Mouse (Mus musculus) hindbrain, embryonic 15.5 days (tissue): ENCODE results near the gene Clpb. TPM values are rescaled to one million over a fixed set of nuclear protein-coding genes. Genes with fewer than 3 reads are reported as not detected.
A peak's percentile ranks its signal among the peaks of the same experiment; 100 is the strongest.
"Not testable (repeated sequence)": the region's sequence is repeated elsewhere in the genome, so short reads cannot be mapped to it uniquely, and the experiment has no call there.

Experiments used
- ATAC-seq: fragments of 200-750 bp; cut with Nextera tagmentation; 2 replicates; pipeline ENCODE4 v1.8.0; 2017; ENCODE audit warnings: low read depth, moderate number of reproducible peaks, moderate TSS enrichment; ENCODE audit not compliant: low FRiP score
- H3K27ac ChIP-seq: fragments of 300-500 bp; sonication (generic); replicated peaks from 2 replicates; pipeline ENCODE4 v1.5.1; 2015; ENCODE audit warnings: mild to moderate bottlenecking, inconsistent platforms
- H3K27me3 ChIP-seq: fragments of 300-500 bp; sonication (generic); 2 replicates; pipeline ENCODE4 v1.6.1; 2015; ENCODE audit warnings: control low read depth, inconsistent platforms
- H3K36me3 ChIP-seq: fragments of 300-500 bp; sonication (generic); 2 replicates; pipeline ENCODE4 v1.6.1; 2015; ENCODE audit warnings: control low read depth, inconsistent platforms
- H3K4me1 ChIP-seq: fragments of 300-500 bp; sonication (generic); replicated peaks from 2 replicates; pipeline ENCODE4 v1.6.1; 2015; ENCODE audit warnings: control low read depth, inconsistent platforms
- H3K4me2 ChIP-seq: fragments of 300-500 bp; sonication (generic); 2 replicates; pipeline ENCODE4 v1.6.1; 2015; ENCODE audit warnings: moderate library complexity, mild to moderate bottlenecking, inconsistent platforms
- H3K4me3 ChIP-seq: fragments of 300-500 bp; sonication (generic); 2 replicates; pipeline ENCODE4 v1.5.1; 2015; ENCODE audit warnings: mild to moderate bottlenecking, inconsistent platforms
- H3K9ac ChIP-seq: fragments of 300-500 bp; sonication (generic); 2 replicates; pipeline ENCODE4 v1.6.1; 2015; ENCODE audit warnings: inconsistent platforms
- H3K9me3 ChIP-seq: fragments of 300-500 bp; sonication (generic); 2 replicates; pipeline ENCODE4 v1.6.1; 2016; ENCODE audit warnings: control low read depth, inconsistent platforms
- WGBS: fragments of 180-500 bp; shearing (Covaris S2); methylation state at CpG from one replicate; pipeline ENCODE4 v1.1.7; 2015; 5-methylcytosine and 5-hydroxymethylcytosine counted together
- polyA plus RNA-seq: library from polyadenylated mRNA; unstranded; fragments of >200 nt; fragmentation: Nextera tagmentation; extraction: Ambion mirVana; gene quantifications from 2 replicates; pipeline ENCODE4 v1.2.1, GENCODE M21; 2015

The Clpb gene
- polyA plus RNA-seq = 37.5 and 43.5 TPM in 2 replicates

GRCm38 (mm10) chr7:101663514-101664159 is at the start of gene Clpb:
Gene Clpb, plus strand, starts transcription at chr7:101663633.
- H3K4me3 ChIP-seq = peak within 1 kb of the TSS; percentile 70
- H3K9ac ChIP-seq = peak within 1 kb of the TSS; percentile 46
- no peaks in the 10 kb centered on the region for H3K27me3 ChIP-seq
- 2% methylated on average over 49 of the region's 49 CpGs for WGBS
- peaks cover 37% of the 10 kb centered on the region for H3K4me1 ChIP-seq
- ATAC-seq = peak; percentile 98
- H3K36me3 ChIP-seq = no peaks in the 10 kb centered on the region
- H3K4me2 ChIP-seq = peak within 1 kb of the TSS; percentile 68
- peak within 1 kb of the TSS; percentile 78 for H3K27ac ChIP-seq
- H3K9me3 ChIP-seq = no peaks in the 10 kb centered on the region

GRCm38 (mm10) chr7:101615406-101615805 is 48.0 kb upstream of the Clpb start:
- H3K36me3 ChIP-seq = no peaks in the 10 kb centered on the region
- H3K27me3 ChIP-seq = no peaks in the 10 kb centered on the region
- no peak overlapping the region for H3K9ac ChIP-seq
- ATAC-seq = no peak
- no peaks in the 10 kb centered on the region for H3K9me3 ChIP-seq
- no peak overlapping the region for H3K4me2 ChIP-seq
- WGBS = 76% methylated on average over 7 of the region's 7 CpGs
- H3K4me1 ChIP-seq = no peaks in the 10 kb centered on the region
- no peak overlapping the region for H3K4me3 ChIP-seq
- no peak overlapping the region for H3K27ac ChIP-seq

- Histone ChIP-seq H3K4me1 (no peaks in the 10 kb centered on the region), H3K27me3 (no peaks in the 10 kb centered on the region), H3K9ac (no peak overlapping the region), H3K27ac (no peak overlapping the region), H3K9me3 (no peaks in the 10 kb centered on the region), H3K36me3 (no peaks in the 10 kb centered on the region), H3K4me3 (no peak overlapping the region), H3K4me2 (no peak overlapping the region)
- 84% methylated on average over 6 of the region's 6 CpGs for WGBS
- ATAC-seq = no peak
These were observed 47.1 kb upstream of the Clpb start for GRCm38 (mm10) chr7:101616136-101616835.

GRCm38 (mm10) chr7:101617438-101618165 is 45.8 kb upstream of the Clpb start:
- H3K27ac ChIP-seq = no peak overlapping the region
- H3K4me3 ChIP-seq = no peak overlapping the region
- ATAC-seq = no peak
- H3K36me3 ChIP-seq = no peaks in the 10 kb centered on the region
- 65% methylated on average over 10 of the region's 10 CpGs for WGBS
- no peak overlapping the region for H3K4me2 ChIP-seq
- H3K9me3 ChIP-seq = no peaks in the 10 kb centered on the region
- H3K4me1 ChIP-seq = no peaks in the 10 kb centered on the region
- H3K9ac ChIP-seq = no peak overlapping the region
- no peaks in the 10 kb centered on the region for H3K27me3 ChIP-seq

- Histone ChIP-seq H3K27ac (no peak overlapping the region), H3K9ac (no peak overlapping the region), H3K4me1 (peaks cover 3% of the 10 kb centered on the region; the same call in 1 of the 2 replicates), H3K36me3 (no peaks in the 10 kb centered on the region), H3K4me2 (no peak overlapping the region), H3K9me3 (no peaks in the 10 kb centered on the region), H3K4me3 (no peak overlapping the region), H3K27me3 (no peaks in the 10 kb centered on the region)
- WGBS = 87% methylated on average over 7 of the region's 7 CpGs
- no peak for ATAC-seq
These were observed 45.2 kb upstream of the Clpb start for GRCm38 (mm10) chr7:101618273-101618672.

GRCm38 (mm10) chr7:101620373-101620772 is 43.1 kb upstream of the Clpb start:
- H3K27ac ChIP-seq = no peak overlapping the region
- H3K27me3 ChIP-seq = no peaks in the 10 kb centered on the region
- no peak overlapping the region for H3K9ac ChIP-seq
- no peaks in the 10 kb centered on the region for H3K36me3 ChIP-seq
- 27% methylated on average over 4 of the region's 4 CpGs for WGBS
- no peaks in the 10 kb centered on the region for H3K9me3 ChIP-seq
- no peak overlapping the region for H3K4me3 ChIP-seq
- H3K4me2 ChIP-seq = no peak overlapping the region
- ATAC-seq = no peak
- peaks cover 19% of the 10 kb centered on the region for H3K4me1 ChIP-seq

GRCm38 (mm10) chr7:101621861-101622260 is 41.6 kb upstream of the Clpb start:
- WGBS = 95% methylated on average over 4 of the region's 4 CpGs
- not testable (repeated sequence) for H3K9me3 ChIP-seq, ATAC-seq, H3K4me3 ChIP-seq, H3K27ac ChIP-seq, H3K9ac ChIP-seq, H3K4me2 ChIP-seq, H3K27me3 ChIP-seq, H3K36me3 ChIP-seq
- H3K4me1 ChIP-seq = peaks cover 19% of the 10 kb centered on the region

- Histone ChIP-seq H3K4me2 (peak overlapping the region; percentile 21), H3K9ac (no peak overlapping the region), H3K4me3 (no peak overlapping the region), H3K4me1 (peaks cover 19% of the 10 kb centered on the region), H3K36me3 (no peaks in the 10 kb centered on the region), H3K27me3 (no peaks in the 10 kb centered on the region), H3K9me3 (no peaks in the 10 kb centered on the region), H3K27ac (0 out of 2 replicates have a peak overlapping the region, but pooled peaks have one; percentile 42)
- ATAC-seq = no peak
- 66% methylated on average over 6 of the region's 6 CpGs for WGBS
These were observed 39.1 kb upstream of the Clpb start for GRCm38 (mm10) chr7:101624283-101624682.

GRCm38 (mm10) chr7:101627166-101627565 is 36.3 kb upstream of the Clpb start:
- not testable (repeated sequence) for H3K36me3 ChIP-seq, H3K27me3 ChIP-seq, H3K9ac ChIP-seq, H3K4me2 ChIP-seq, H3K27ac ChIP-seq, ATAC-seq, H3K4me3 ChIP-seq, H3K9me3 ChIP-seq
- WGBS = 65% methylated on average over 7 of the region's 7 CpGs
- peaks cover 19% of the 10 kb centered on the region for H3K4me1 ChIP-seq

GRCm38 (mm10) chr7:101628481-101628880 is 35.0 kb upstream of the Clpb start:
- Histone ChIP-seq H3K36me3 (no peaks in the 10 kb centered on the region), H3K9ac (no peak overlapping the region), H3K4me2 (no peak overlapping the region), H3K27me3 (no peaks in the 10 kb centered on the region), H3K27ac (no peak overlapping the region), H3K4me1 (peaks cover 13% of the 10 kb centered on the region), H3K4me3 (no peak overlapping the region), H3K9me3 (no peaks in the 10 kb centered on the region)
- ATAC-seq = no peak
- WGBS = 45% methylated on average over 2 of the region's 2 CpGs

GRCm38 (mm10) chr7:101633629-101634177 is 29.7 kb upstream of the Clpb start:
- no peak for ATAC-seq
- Histone ChIP-seq H3K27me3 (no peaks in the 10 kb centered on the region), H3K4me1 (no peaks in the 10 kb centered on the region), H3K4me3 (no peak overlapping the region), H3K36me3 (no peaks in the 10 kb centered on the region), H3K4me2 (no peak overlapping the region), H3K9me3 (no peaks in the 10 kb centered on the region), H3K27ac (no peak overlapping the region), H3K9ac (no peak overlapping the region)
- WGBS = 60% methylated on average over 8 of the region's 8 CpGs

- ATAC-seq = no peak
- WGBS = 84% methylated on average over 4 of the region's 4 CpGs
These were observed 28.9 kb upstream of the Clpb start for GRCm38 (mm10) chr7:101634513-101634912.

More at GRCm38 (mm10) chr7:101634513-101634912, 28.9 kb upstream of the Clpb start:
- Histone ChIP-seq H3K4me2 (no peak overlapping the region), H3K27me3 (no peaks in the 10 kb centered on the region), H3K4me3 (no peak overlapping the region), H3K9me3 (no peaks in the 10 kb centered on the region), H3K4me1 (no peaks in the 10 kb centered on the region), H3K27ac (no peak overlapping the region), H3K9ac (no peak overlapping the region), H3K36me3 (no peaks in the 10 kb centered on the region)
